Mouse (Mus musculus) 3T3-L1 (cell line): ENCODE data around the gene Rab36.

ENCODE experiments used
- DNase-seq: peaks from one replicate; pipeline ENCODE4 v3.0.0-alpha.2; 2015; ENCODE audit warnings: low read depth, low spot score

Rab36 gene

DNA sequence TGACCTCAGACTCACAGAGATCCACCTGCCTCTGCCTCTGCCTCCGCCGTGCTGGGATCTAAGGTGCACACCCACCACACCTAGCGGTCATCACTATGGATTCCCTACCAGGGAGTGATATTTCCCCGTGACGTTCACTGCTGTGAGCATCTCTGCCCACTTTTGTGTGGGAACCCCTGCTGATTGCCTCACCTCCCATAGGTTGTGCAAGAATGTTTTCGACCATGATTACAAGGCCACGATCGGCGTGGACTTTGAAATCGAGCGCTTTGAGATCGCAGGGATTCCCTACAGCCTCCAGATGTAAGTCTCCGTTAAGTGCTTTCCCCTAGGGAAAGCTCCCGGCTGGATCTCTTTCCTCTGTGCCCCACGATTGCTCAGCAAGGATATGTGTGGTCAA, 9.0 kb downstream of the Rab36 start:
- no peak for DNase-seq

DNA sequence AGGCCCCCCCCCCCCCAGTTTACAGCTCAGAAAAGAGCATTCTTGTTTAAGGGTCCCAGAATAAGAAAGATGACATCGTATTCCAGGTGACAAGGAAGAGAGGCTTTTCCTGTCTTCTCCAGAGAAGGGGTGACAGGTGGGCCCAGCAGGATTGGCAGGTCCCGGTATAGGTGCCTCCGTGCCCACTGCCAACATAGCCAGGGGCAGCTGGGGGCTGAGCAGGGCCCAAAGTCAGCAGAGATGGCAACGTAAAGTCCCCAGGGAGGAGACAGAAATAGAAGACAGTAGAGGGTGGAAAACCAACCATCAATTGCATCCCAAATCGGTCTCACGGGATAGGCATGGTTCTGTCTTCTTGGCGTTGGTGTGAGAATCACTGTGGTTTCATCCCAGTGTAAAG, 11.9 kb downstream of the Rab36 start:
- DNase-seq: no peak

DNA sequence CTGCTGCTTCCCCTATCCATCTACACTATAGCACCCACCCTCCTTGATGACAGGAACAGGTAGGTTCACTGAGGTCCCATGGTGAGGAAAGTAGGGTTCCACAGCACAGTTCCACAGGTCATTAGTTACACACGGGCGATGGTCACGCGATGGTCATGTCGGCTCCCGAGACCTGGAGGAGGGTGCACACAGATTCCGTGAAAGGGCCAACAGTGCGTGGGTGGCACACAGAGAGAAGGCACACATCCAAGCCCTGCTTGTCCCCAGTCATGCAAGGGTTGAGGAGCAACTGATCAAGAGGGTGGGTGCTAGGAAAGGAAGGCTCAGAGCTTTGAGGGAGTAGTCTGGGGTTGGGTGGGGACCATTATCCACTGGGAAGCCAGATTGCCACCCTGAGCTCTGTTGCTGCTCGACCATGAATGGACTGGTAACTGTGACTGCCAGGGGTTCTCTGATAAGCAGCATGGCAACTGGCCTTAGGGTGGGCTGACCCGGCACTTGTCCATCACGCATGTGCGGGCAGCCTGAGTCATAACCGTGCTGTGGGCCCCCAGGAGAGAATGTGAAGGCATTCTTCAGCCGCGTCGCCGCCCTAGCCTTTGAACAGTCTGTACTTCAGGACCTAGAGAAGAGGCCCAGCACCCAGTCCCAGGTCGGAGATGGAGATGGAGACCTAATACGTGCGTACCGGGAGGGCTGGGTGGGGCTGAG, 14.7 kb downstream of the Rab36 start:
- no peak for DNase-seq

DNA sequence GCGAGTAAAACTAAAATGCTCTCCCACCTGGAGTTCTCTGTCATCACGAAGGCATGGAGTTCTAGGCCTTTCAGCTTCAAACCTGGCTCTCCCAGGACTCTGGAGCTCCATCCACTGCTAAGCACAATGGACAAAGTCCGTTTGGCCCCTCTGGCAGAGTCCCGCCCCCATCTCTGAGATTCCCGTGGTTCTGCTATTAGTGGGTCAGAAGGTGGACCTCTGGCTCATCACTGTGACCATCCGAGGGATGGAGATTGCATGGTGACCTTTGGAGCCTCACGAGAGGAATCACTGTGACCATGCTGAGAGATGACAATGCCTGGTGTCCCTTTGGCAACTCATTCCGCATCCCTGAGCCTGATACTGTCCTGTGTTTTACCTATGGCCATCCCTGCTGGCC, 16.0 kb downstream of the Rab36 start:
- DNase-seq: no peak

DNA sequence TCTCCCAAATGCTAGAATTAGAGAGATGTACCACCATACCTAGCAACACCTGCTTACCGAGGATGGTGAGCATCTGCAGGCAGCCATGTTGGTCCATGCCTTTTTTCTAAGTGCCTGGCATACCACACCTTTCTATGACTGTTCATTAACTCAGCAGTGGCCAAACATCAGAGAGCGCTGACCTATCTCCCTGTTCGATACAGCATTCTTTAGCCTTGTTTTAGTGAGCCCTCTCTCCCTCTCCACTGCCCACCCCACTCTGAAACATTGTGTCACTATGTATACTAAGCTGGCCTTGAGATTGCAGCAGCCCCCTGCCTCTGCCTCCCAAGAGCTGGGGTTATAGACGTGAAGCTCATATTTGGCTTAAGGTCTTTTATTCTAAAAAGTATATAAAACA, 16.8 kb downstream of the Rab36 start:
- no peak for DNase-seq

DNA sequence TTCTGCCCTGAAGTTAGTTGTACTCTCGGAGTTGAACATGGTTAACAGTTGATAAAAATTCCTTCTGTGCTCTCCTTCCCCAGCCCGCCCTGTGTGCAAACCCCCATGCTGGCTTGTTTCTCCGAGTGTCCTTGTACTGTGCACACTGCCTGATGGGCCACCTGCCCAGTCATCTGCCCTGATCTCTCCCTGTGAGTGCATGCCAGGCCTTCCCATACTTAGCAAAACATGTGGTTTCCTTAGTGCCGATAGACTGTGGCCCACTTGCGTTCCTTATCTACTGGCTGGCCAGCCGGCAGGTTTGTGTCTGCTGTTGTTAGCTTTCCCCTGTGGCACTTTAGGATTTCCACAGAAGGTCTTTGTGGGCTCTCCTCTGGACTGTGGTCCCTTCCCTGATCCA, 17.3 kb downstream of the Rab36 start:
- no peak for DNase-seq

DNA sequence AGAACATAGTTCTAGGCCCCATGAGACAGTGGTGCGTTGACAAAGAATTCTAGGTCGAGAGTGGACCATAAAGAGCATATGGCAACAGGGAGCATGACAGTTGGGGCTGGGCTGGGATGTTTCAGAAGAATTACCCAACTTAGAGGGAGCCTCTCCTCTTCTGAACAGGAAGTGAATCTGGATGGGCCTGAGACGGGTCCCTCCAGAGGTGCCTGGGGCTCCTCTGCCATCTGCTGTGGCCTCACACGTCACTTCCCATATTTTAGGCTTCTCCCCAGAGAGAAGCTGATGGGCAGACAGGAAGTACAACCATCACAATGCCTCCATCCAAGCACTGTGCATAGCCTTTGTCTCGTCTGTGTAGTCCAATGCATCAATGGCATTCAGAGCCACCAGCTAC, 18.8 kb downstream of the Rab36 start:
- no peak for DNase-seq

DNA sequence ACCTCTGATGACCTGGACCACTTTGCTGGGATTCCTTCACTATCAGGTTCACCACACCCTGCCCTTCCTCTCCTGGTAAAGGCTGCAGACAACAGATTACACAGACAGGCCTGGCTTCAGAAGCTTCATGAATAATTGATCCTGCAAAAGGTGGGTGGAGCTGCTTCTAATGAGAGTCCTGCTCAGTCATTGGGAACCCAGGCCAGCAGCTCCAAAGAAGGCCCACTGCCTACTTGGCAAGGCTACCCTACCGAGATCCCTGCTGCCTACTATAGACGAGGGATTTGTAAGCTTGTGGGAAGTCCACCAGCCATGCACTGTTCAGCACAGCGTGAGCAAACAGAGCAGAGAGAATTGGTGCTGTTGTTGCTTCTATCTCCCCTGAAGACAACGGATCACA, 19.4 kb downstream of the Rab36 start:
- no peak for DNase-seq

DNA sequence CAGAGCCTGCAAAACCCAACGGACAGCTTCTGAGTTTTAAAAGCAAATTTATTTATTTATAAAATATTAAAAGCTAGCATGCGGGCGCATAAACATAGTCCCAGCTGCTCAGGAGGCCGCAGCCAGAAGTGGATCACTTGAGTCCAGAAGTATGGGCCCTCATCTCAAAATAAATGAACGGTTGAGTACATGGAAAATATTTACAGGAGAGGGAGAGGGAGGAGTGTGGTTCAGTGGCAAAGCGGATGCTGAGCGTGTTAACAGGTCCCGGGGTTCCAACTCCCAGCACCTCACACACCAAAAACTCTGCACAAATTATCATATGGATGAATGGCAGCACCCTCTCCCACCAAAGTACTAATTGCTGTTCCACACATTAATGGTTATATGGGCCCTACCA, 21.5 kb downstream of the Rab36 start:
- DNase-seq: no peak

DNA sequence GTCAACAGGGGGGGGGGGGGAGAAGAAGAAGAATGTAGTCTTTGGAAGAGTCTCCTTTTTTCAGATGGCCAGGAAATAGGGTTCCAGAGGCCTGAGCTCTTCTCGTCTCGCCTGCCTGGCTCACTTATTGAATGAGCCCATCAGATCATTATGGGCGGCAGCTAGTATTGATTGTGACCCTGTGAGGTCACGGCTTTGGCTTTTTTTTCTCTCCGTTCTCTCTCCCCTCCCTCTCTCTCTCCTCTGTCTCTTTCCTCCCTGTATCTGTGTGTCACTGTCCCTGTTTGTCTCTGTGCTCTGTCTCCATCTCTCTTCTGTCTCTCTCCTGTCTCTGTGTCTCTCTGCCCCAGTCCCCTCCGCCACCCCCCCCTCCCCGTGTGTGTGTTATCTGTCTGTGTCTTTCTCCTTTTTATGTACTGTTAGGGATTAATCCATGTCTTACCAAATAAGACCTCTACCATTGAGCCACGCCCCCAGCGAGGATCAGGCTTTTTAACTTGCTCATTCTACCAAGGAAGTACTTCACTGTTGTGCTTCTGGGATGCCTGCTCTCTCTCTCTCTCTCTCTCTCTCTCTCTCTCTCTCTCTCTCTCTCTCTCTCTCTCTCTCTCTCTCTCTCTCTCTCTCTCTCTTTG, 22.0 kb downstream of the Rab36 start:
- DNase-seq: peak; percentile 33

DNA sequence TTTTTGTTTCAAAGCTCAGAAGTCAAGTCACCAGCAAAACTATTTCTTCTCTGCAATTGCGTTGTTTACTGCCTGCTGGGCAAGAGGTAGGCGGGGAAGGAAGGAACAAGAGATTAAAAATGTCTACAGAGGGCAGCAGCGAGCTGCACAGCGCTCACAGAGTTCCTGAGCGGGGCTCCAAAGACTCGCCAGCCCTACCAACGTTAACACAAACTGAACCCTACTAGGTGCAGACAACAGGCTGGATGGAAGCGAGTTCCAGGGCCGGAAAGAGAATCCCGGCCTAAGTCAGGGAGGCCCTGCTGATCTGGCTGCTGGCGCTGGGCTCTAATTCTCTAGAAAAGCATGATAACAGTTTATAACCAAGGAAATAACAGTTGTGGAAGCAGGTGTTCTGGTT, 22.5 kb downstream of the Rab36 start:
- DNase-seq: peak; percentile 88

DNA sequence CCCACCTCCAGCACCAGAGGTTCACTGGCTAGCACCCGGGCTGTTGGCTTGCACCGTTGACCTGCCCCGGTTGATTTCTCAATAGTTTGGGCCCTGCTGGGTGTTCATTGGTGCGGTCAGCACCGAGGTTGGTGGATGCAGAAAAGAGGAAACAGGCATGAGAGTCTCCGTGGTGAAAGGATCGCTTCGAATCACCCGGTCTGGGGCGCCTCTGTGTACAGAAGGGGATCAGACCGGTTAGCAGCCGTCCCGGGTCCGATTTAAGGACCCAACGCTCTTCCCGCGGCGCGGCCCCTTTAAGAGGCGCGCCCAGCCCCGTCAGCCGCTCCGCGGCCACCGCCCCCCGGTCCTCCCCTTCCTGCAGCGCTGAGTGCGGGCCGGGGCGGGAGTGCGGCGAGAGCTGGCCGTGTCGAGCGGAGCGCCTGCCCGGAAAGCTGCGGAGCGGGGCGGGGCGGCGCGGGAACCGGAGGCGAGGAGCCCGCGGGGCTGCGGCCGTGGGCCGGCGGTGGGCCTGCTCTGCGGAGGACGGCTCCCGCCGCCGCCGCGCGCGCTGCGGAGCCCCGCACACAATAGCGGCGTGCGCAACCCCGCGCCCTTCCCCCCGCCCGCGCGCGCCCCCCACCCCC, 23.5 kb downstream of the Rab36 start, which contains the start of gene Bcr:
TSS of gene Bcr (plus strand) at position 376 of the 626 bp plus-strand sequence.
- peak; percentile 53 for DNase-seq

DNA sequence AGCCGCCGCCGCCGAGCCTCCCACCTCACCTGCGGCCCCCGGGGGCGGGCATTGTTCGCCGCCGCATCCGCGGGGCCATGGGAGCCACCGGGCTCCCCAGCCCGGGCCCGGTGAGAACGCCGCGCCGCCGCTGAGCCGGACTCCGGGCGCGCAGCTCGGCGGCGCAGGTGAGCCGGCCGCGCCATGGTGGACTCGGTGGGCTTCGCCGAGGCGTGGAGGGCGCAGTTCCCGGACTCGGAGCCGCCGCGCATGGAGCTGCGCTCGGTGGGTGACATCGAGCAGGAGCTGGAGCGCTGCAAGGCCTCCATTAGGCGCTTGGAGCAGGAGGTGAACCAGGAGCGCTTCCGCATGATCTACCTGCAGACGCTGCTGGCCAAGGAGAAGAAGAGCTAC, 24.0 kb downstream of the Rab36 start:
- no peak for DNase-seq

DNA sequence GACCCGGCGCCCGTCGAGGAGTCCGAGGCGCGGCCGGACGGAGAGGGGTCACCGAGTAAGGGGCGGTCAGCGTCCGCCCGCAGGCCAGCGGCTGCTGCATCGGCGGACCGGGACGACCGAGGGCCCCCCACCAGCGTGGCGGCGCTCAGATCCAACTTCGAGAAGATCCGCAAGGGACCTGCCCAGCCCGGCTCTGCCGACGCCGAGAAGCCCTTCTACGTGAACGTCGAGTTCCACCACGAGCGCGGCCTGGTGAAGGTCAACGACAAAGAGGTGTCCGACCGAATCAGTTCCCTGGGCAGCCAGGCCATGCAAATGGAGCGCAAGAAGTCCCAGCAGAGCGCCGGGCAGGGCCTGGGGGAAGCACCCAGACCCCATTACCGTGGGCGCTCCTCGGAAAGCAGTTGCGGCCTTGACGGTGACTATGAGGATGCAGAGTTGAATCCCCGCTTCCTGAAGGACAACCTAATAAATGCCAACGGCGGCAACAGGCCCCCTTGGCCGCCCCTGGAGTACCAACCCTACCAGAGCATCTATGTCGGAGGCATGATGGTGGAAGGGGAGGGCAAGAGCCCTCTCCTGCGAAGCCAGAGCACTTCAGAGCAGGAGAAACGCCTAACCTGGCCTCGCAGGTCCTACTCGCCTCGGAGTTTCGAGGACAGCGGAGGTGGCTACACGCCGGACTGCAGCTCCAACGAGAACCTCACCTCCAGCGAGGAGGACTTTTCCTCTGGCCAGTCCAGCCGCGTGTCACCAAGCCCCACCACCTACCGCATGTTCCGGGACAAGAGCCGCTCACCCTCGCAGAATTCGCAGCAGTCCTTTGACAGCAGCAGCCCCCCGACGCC, 24.7 kb downstream of the Rab36 start:
- DNase-seq: no peak

DNA sequence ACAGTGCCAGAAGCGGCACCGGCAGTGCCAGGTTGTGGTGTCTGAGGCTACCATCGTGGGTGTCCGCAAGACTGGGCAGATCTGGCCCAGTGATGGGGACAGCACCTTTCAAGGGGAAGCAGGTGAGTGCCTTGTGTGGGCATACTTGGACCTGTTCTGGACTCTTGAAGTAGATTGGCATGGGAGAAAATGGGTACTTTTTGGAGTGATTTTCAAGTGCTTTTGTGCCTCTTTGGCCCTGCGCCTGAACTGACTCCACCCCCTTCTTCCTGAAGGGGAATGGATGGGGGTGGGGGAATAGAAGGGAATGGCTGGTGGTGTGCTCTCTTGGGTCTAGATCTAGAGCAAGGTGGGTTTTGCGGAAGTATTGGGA, 25.3 kb downstream of the Rab36 start:
- no peak for DNase-seq

DNA sequence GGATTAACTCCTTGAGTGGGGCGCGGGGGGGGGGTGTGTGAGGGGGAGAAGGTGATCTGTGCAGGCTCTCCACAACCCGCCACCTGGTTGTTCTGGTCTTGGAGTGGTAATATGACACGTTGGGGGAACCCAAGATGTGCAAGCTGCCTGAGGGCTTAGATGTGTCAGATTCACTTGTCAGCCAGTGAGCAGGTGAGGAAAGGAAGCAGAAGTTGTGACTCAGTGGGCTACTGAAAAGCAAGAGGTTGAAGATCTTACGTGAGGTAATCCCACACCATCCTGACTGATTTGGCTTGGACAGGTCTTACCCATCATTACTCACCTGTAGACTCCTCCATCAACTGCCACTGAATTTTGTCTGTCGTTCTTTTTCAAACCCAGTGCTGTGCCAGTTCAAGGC, 25.8 kb downstream of the Rab36 start:
- DNase-seq: peak; percentile 29

DNA sequence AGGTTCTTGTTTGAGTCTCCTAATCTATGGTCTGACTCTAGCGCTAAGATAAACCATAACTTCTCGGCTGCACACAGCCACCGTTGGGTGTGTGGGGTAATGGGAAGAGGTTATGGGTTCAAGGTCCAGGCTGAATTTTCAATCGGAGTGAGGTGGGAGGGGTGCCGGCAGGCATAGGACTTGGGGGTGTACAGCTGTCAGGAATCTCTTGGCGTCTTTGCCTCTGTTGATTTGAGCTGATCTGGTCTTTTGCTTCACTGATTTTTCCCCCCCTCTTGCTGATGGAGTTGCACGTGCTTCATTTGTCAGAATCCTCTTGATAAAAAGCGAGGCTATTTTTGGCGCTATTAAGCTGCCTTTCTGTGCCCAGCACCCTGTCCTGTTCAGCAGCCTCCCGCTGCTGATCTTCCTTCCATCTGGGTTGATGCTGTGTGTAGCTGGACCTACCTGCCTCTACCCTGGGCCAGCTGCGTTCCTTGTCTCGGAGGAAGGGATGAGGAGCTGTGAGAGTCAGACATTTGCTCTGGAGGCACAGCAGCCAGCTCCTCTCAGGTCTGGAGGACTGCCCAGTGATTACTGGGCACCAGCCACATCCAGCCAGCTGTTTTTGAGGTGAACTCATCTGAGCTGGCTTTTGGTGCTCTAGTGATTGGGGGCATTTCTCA, 26.6 kb downstream of the Rab36 start:
- peak; percentile 59 for DNase-seq

DNA sequence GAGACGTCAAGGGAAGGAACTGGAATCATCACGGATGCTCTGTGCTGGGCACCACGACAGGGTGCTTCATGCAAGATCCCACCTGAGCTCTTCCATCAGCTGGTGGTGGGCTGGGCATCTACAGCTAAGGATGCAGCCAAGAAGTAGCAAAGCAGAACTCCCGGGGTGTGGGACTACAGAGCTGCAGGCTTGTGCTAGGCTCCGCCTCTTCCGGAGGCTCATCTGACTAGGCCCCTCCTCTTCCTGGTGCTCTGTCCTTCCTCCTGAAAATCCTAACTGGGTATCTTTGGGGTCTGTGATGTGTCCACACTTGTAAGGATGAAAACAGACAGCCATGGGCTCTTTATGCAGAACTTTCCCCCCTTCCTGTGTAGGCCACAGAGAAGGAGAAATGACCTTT, 28.8 kb downstream of the Rab36 start:
- DNase-seq: no peak

DNA sequence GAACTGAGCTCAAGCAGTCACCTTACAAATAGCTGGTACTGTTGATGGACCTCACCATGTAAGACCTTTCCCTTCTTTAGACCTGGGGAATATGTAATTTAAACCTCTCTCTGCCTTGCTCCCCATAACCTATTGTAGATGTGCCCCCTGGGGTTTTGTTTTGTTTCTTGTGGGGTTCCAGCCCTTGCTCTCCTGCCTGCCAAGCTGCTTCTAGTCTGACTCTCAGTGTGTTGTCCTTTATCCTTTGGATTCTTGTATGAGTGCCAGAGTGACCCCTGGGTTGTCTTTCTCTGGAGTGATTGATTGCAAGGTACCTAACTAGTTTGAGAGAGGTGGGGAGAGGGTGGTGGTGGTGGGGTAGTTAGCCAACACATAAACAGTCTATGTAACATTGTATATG, 30.6 kb downstream of the Rab36 start:
- DNase-seq: no peak

DNA sequence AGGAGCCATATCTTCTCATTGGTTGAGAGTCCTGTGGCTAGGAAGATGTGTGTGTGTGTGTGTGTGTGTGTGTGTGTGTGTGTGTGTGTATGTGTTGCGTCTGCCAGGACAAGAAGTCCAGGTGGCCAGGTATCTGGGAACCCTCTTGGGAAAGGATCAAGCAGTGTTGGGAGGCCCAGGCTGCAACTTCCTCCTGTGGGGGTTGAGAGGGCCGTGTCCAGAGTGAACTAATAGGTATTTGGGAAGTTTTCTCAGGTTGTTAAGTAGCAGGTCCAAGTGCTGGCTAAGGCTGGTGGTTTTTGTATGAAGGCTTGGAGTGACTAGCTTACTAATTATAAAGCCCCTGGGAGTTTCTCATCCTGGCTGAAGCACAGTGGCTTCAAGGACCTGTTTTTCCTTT, 31.2 kb downstream of the Rab36 start:
- no peak for DNase-seq

DNA sequence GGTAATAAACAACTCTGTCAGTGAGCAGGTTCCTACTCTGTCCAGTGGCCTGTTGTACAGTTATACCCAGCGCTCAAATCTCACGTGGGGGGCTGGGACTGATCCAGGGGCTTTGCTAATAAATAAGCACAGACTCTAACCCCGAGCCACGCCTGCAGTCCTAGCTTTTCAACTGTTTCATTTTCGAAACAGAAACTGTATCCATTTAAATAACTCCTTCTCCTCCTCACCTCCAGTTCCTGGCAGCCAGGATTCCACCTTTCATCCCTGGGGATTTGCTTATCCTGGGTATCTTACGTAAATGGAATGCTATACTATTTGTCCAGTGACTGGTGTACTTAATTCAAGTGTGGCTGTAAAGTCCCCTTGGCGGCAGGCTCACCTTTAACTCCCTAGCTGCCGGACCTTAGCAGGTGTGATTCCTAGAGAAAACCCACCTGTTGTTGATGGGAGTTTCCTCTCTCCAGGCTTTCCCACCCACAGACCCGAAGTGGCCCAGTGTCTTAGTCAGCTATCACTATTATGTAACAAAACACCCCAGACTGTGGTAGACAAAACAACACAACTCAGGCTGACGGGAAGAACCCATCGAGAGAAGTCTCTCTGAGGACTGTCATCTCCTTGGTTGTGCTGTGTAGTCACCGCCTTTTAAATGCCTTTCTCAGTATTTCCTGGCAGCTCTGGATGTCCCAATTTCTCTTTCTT, 31.9 kb downstream of the Rab36 start:
- no peak for DNase-seq
